Mouse (Mus musculus): ENCODE data around the gene Nexn.

Nexn gene

GRCm38 (mm10) chr3:152278431-152278830 is 12.3 kb upstream of the Nexn start:
- DNase-seq (ENCODE audit: low spot score): no peak

- DNase-seq (ENCODE audit: low spot score): no peak
These were observed 11.8 kb upstream of the Nexn start for GRCm38 (mm10) chr3:152277912-152278311.

- no peak for DNase-seq (ENCODE audit: low spot score)
These were observed 10.8 kb upstream of the Nexn start for GRCm38 (mm10) chr3:152276935-152277334.

GRCm38 (mm10) chr3:152275008-152275407 is 8.9 kb upstream of the Nexn start:
- DNase-seq (ENCODE audit: low spot score): no peak

- no peak for DNase-seq (ENCODE audit: low spot score)
These were observed 7.0 kb upstream of the Nexn start for GRCm38 (mm10) chr3:152272974-152273685.

GRCm38 (mm10) chr3:152271876-152272275 is 5.7 kb upstream of the Nexn start:
- no peak for DNase-seq (ENCODE audit: low spot score)

GRCm38 (mm10) chr3:152271071-152271710 is 5.0 kb upstream of the Nexn start:
- DNase-seq (ENCODE audit: low spot score): no peak

- DNase-seq (ENCODE audit: low spot score): no peak
These were observed 1.9 kb upstream of the Nexn start for GRCm38 (mm10) chr3:152268099-152268498.

GRCm38 (mm10) chr3:152265351-152266035 is 657 bp downstream of the Nexn start:
- DNase-seq (ENCODE audit: low spot score): no peak

- DNase-seq (ENCODE audit: low spot score): no peak
These were observed 1.3 kb downstream of the Nexn start for GRCm38 (mm10) chr3:152264830-152265229.

- DNase-seq (ENCODE audit: low spot score): no peak
These were observed 1.8 kb downstream of the Nexn start for GRCm38 (mm10) chr3:152264374-152264773.

GRCm38 (mm10) chr3:152261948-152262347 is 4.2 kb downstream of the Nexn start:
- no peak for DNase-seq (ENCODE audit: low spot score)

GRCm38 (mm10) chr3:152261436-152261835 is 4.7 kb downstream of the Nexn start:
- no peak for DNase-seq (ENCODE audit: low spot score)

GRCm38 (mm10) chr3:152260362-152260761 is 5.8 kb downstream of the Nexn start:
- DNase-seq (ENCODE audit: low spot score): no peak

- peak; percentile 88 for DNase-seq (ENCODE audit: low spot score)
These were observed 6.7 kb downstream of the Nexn start for GRCm38 (mm10) chr3:152259409-152259808.

- DNase-seq (ENCODE audit: low spot score): no peak
These were observed 8.6 kb downstream of the Nexn start for GRCm38 (mm10) chr3:152257528-152257927.

GRCm38 (mm10) chr3:152250487-152250886 is 15.7 kb downstream of the Nexn start:
- no peak for DNase-seq (ENCODE audit: low spot score)

- DNase-seq (ENCODE audit: low spot score): no peak
These were observed 18.4 kb downstream of the Nexn start for GRCm38 (mm10) chr3:152247708-152248107.

GRCm38 (mm10) chr3:152245273-152245910 is 20.8 kb downstream of the Nexn start:
- peak; percentile 37 for DNase-seq (ENCODE audit: low spot score)

- DNase-seq (ENCODE audit: low spot score): no peak
These were observed 22.8 kb downstream of the Nexn start for GRCm38 (mm10) chr3:152243304-152243703.

- no peak for DNase-seq (ENCODE audit: low spot score)
These were observed 25.1 kb downstream of the Nexn start for GRCm38 (mm10) chr3:152241098-152241497.

- no peak for DNase-seq (ENCODE audit: low spot score)
These were observed 26.6 kb downstream of the Nexn start for GRCm38 (mm10) chr3:152239592-152239991.

GRCm38 (mm10) chr3:152238836-152239235 is 27.3 kb downstream of the Nexn start:
- no peak for DNase-seq (ENCODE audit: low spot score)
